Mouse (Mus musculus) cerebellum, adult 2 months (tissue): ENCODE measurements at regions not wholly inside any gene's neighbourhood (a gene's known extent, or its start where the extent isn't known, plus 50 kb on each side); places are given as distances from the start of the nearest gene placed in this dataset.

Source experiments
- DNase-seq, 2 experiments: peaks; one replicate each; pipeline ENCODE4 v3.0.0; 2021
- H3K27ac ChIP-seq: fragments of 200-500 bp; 2 replicates; pipeline ENCODE4 v1.5.1; 2012; ENCODE audit warnings: low read length, control low read depth, inconsistent platforms; ENCODE audit not compliant: insufficient read depth
- H3K27me3 ChIP-seq: fragments of 200-500 bp; 2 replicates; pipeline ENCODE4 v1.6.1; 2012; ENCODE audit warnings: inconsistent platforms, mild to moderate bottlenecking, low read length, moderate library complexity; ENCODE audit not compliant: control insufficient read depth, insufficient read depth
- H3K4me1 ChIP-seq: fragments of 200-500 bp; 2 replicates; pipeline ENCODE4 v1.6.1; 2011; ENCODE audit warnings: low read length; ENCODE audit not compliant: control insufficient read depth, insufficient read depth
- H3K4me3 ChIP-seq: fragments of 200-500 bp; replicated peaks from 2 replicates; pipeline ENCODE3; 2011; ENCODE audit warnings: mild to moderate bottlenecking, low read depth, low read length, control low read depth; ENCODE audit not compliant: insufficient read depth
- CTCF ChIP-seq: fragments of 200-500 bp; IDR thresholded peaks from 2 replicates; pipeline ENCODE4 v1.5.1; 2011; ENCODE audit warnings: low read depth, mild to moderate bottlenecking, control low read depth, low read length, moderate library complexity, borderline replicate concordance; ENCODE audit not compliant: insufficient read depth
- POLR2A ChIP-seq: fragments of 200-500 bp; IDR thresholded peaks from 2 replicates; pipeline ENCODE4 v1.6.1; 2011; ENCODE audit warnings: low read length, control low read depth, borderline replicate concordance; ENCODE audit not compliant: insufficient read depth
- WGBS: fragments of 180-500 bp; shearing (Covaris S2); methylation state at CpG from one replicate; pipeline ENCODE4 v1.1.7; 2018; 5-methylcytosine and 5-hydroxymethylcytosine counted together

DNA sequence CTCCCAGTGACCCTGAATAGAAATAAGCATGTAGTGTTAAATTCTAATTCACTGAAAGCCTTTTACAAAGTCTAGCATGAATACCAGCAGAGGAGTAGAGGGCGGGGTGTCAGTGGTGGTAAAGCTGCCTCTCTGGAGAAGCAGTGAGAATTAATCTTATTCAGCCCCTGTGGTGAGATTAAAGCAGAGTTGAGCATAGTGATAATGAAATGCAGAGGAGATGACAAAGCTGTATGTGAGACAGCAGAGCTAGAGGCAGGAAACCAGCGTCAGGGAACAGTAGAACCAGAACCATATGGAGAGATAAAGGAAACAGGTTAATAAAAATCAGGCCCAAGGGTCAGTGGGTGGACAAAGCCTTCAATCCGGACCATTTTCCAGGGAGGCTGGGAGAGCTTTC is 1827.2 kb downstream of the Poteg start:
- WGBS = 75% methylated on average over 3 of the region's 3 CpGs
- no peaks in the 10 kb centered on the region; the same call in 1 of the 2 replicates for H3K4me1 ChIP-seq
- H3K27me3 ChIP-seq = no peaks in the 10 kb centered on the region
- DNase-seq = no peak
- TF ChIP-seq CTCF (no peak), POLR2A (no peak)
- no peak overlapping the region for H3K4me3 ChIP-seq
- H3K27ac ChIP-seq = no peak overlapping the region

GRCm38 (mm10) chr8:29278711-29279110 is 1831.2 kb downstream of the Poteg start:
- WGBS = 72% methylated on average over 2 of the region's 2 CpGs
- Histone ChIP-seq H3K27ac (no peak overlapping the region), H3K4me1 (no peaks in the 10 kb centered on the region; the same call in 1 of the 2 replicates), H3K4me3 (no peak overlapping the region), H3K27me3 (no peaks in the 10 kb centered on the region; the same call in 1 of the 2 replicates)
- no peak for TF ChIP-seq POLR2A
- no peak for TF ChIP-seq CTCF
- DNase-seq = peak; percentile 45 to 75

GRCm38 (mm10) chr8:29279276-29279675 is 1831.8 kb downstream of the Poteg start:
- 18% methylated on average over 3 of the region's 3 CpGs for WGBS
- no peak for TF ChIP-seq CTCF
- TF ChIP-seq POLR2A = no peak
- no peaks in the 10 kb centered on the region; the same call in 1 of the 2 replicates for H3K4me1 ChIP-seq
- no peaks in the 10 kb centered on the region; the same call in 1 of the 2 replicates for H3K27me3 ChIP-seq
- H3K4me3 ChIP-seq = no peak overlapping the region
- H3K27ac ChIP-seq = no peak overlapping the region
- DNase-seq = no peak

DNA sequence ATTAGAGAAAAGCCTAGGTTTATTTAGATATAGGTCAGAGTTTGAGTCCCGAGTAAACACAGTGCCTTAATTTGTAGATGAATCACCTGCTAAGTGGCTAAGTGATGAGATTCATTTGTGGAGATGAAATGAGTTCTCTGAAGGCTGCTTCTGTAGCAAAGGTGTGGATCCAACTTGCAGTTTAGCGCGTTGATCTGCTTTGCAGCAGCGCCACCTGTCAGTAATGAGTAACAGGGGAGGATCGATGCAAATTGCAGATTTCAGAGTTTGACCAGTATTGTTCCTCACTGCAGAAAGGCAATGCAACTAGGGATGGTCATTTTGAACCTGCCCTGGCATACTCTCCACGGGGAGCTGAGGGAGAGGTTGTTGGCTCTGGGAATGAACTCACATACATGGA is 1842.9 kb downstream of the Poteg start:
- no peak overlapping the region for H3K27ac ChIP-seq
- no peak overlapping the region for H3K4me3 ChIP-seq
- 5% methylated on average over 6 of the region's 6 CpGs for WGBS
- peak; percentile 59 for TF ChIP-seq CTCF
- no peak for TF ChIP-seq POLR2A
- no peaks in the 10 kb centered on the region for H3K4me1 ChIP-seq
- peak; percentile 18 to 23 for DNase-seq
- no peaks in the 10 kb centered on the region for H3K27me3 ChIP-seq
